Mouse (Mus musculus) forebrain, embryonic 16.5 days (tissue): ENCODE data around the gene Vps54. TPM values are rescaled to one million over a fixed set of nuclear protein-coding genes. Genes with fewer than 3 reads are reported as not detected.
"Not testable (repeated sequence)": the region's sequence is repeated elsewhere in the genome, so short reads cannot be mapped to it uniquely, and the experiment has no call there.

Experiments used
- ATAC-seq: fragments of 200-750 bp; cut with Nextera tagmentation; 2 replicates; pipeline ENCODE4 v1.8.0; 2017; ENCODE audit warnings: mild to moderate bottlenecking, moderate library complexity
- H3K27ac ChIP-seq: fragments of 300-500 bp; sonication (generic); 2 replicates; pipeline ENCODE4 v1.5.1; 2014; ENCODE audit warnings: low read length, control low read depth
- H3K27me3 ChIP-seq: fragments of 300-500 bp; sonication (generic); replicated peaks from 2 replicates; pipeline ENCODE4 v1.6.1; 2014; ENCODE audit warnings: low read length; ENCODE audit not compliant: control insufficient read depth, insufficient read depth
- H3K36me3 ChIP-seq: fragments of 300-500 bp; sonication (generic); 2 replicates; pipeline ENCODE4 v1.6.1; 2014; ENCODE audit not compliant: control insufficient read depth, insufficient read depth
- H3K4me1 ChIP-seq: fragments of 300-500 bp; sonication (generic); replicated peaks from 2 replicates; pipeline ENCODE4 v1.6.1; 2014; ENCODE audit warnings: low read length; ENCODE audit not compliant: control insufficient read depth, insufficient read depth
- H3K4me2 ChIP-seq: fragments of 300-500 bp; sonication (generic); 2 replicates; pipeline ENCODE4 v1.6.1; 2014; ENCODE audit warnings: mild to moderate bottlenecking, low read length, control low read depth
- H3K4me3 ChIP-seq: fragments of 300-500 bp; sonication (generic); replicated peaks from 2 replicates; pipeline ENCODE4 v1.5.1; 2014; ENCODE audit warnings: mild to moderate bottlenecking, low read length, control low read depth
- H3K9ac ChIP-seq: fragments of 300-500 bp; sonication (generic); replicated peaks from 2 replicates; pipeline ENCODE4 v1.6.1; 2014; ENCODE audit warnings: low read depth, low read length, control low read depth
- H3K9me3 ChIP-seq: fragments of 300-500 bp; sonication (generic); 2 replicates; pipeline ENCODE4 v1.6.1; 2016; ENCODE audit warnings: low read length; ENCODE audit not compliant: control insufficient read depth
- WGBS: fragments of 180-500 bp; shearing (Covaris S2); extraction: QIAGEN DNeasy Blood & Tissue Kit; methylation state at CpG from one replicate; pipeline ENCODE4 v1.1.7; 2014; 5-methylcytosine and 5-hydroxymethylcytosine counted together
- polyA plus RNA-seq: library from polyadenylated mRNA; unstranded; fragments of >200 nt; fragmentation: Nextera tagmentation; extraction: Ambion mirVana; gene quantifications from 2 replicates; pipeline ENCODE4 v1.2.1, GENCODE M21; 2015

Gene Vps54
- polyA plus RNA-seq, 1 experiment from 2014 or later: 11.1 TPM

GRCm38 (mm10) chr11:21237474-21238278 is 1.4 kb upstream of the Vps54 start:
- Histone ChIP-seq H3K27ac (no peak overlapping the region), H3K4me1 (peaks cover 13% of the 10 kb centered on the region), H3K4me2 (no peak overlapping the region; the same call in 1 of the 2 replicates), H3K4me3 (no peak overlapping the region), H3K27me3 (no peaks in the 10 kb centered on the region), H3K9ac (no peak overlapping the region), H3K36me3 (no peaks in the 10 kb centered on the region), H3K9me3 (no peaks in the 10 kb centered on the region)
- 96% methylated on average over 2 of the region's 2 CpGs for WGBS
- no peak for ATAC-seq

- H3K4me2 ChIP-seq: peak overlapping the region; percentile 56
- H3K4me3 ChIP-seq: peak overlapping the region; percentile 87
- H3K9me3 ChIP-seq: no peaks in the 10 kb centered on the region
- no peaks in the 10 kb centered on the region for H3K27me3 ChIP-seq
- no peaks in the 10 kb centered on the region for H3K36me3 ChIP-seq
- WGBS: under 1% methylated on average over 55 of the region's 65 CpGs
- ATAC-seq: peak; percentile 93
- peaks cover 13% of the 10 kb centered on the region for H3K4me1 ChIP-seq
- peak overlapping the region; percentile 97 for H3K9ac ChIP-seq
- H3K27ac ChIP-seq: peak overlapping the region; percentile 95
Measured at GRCm38 (mm10) chr11:21238279-21239020, 631 bp upstream of the Vps54 start.

- Histone ChIP-seq H3K36me3 (no peaks in the 10 kb centered on the region), H3K27me3 (no peaks in the 10 kb centered on the region), H3K9me3 (no peaks in the 10 kb centered on the region), H3K4me1 (peaks cover 13% of the 10 kb centered on the region), H3K4me2 (peak overlapping the region; percentile 56), H3K4me3 (peak overlapping the region; percentile 87), H3K9ac (peak overlapping the region; percentile 97), H3K27ac (peak overlapping the region; percentile 95; the same call in 1 of the 2 replicates)
- 12% methylated on average over 7 of the region's 7 CpGs for WGBS
- 0 out of 2 replicates have a peak, but pooled peaks have one; percentile 1 for ATAC-seq
Measured at GRCm38 (mm10) chr11:21239763-21240509, 855 bp downstream of the Vps54 start.

GRCm38 (mm10) chr11:21241351-21241750 is 2.3 kb downstream of the Vps54 start:
- Histone ChIP-seq H3K27ac (no peak overlapping the region), H3K4me3 (no peak overlapping the region), H3K9me3 (no peaks in the 10 kb centered on the region), H3K4me1 (peaks cover 13% of the 10 kb centered on the region), H3K4me2 (no peak overlapping the region), H3K27me3 (no peaks in the 10 kb centered on the region), H3K9ac (no peak overlapping the region), H3K36me3 (no peaks in the 10 kb centered on the region)
- ATAC-seq: no peak
- WGBS: 88% methylated on average over 1 of the region's 1 CpGs

GRCm38 (mm10) chr11:21247203-21247865 is 8.3 kb downstream of the Vps54 start:
- Histone ChIP-seq H3K4me1 (0 out of 2 replicates have a peak, but pooled peaks cover 2% of the 10 kb centered on the region), H3K27ac (no peak overlapping the region), H3K36me3 (no peaks in the 10 kb centered on the region; the same call in 1 of the 2 replicates), H3K4me2 (no peak overlapping the region), H3K9ac (no peak overlapping the region), H3K27me3 (no peaks in the 10 kb centered on the region), H3K4me3 (no peak overlapping the region), H3K9me3 (no peaks in the 10 kb centered on the region)
- ATAC-seq: no peak
- 88% methylated on average over 4 of the region's 4 CpGs for WGBS

- Histone ChIP-seq H3K27me3 (no peaks in the 10 kb centered on the region), H3K36me3 (no peaks in the 10 kb centered on the region; the same call in 1 of the 2 replicates), H3K4me3 (no peak overlapping the region), H3K9ac (no peak overlapping the region), H3K27ac (no peak overlapping the region), H3K9me3 (no peaks in the 10 kb centered on the region), H3K4me1 (no peaks in the 10 kb centered on the region), H3K4me2 (no peak overlapping the region)
- no peak for ATAC-seq
- WGBS: 100% methylated on average over 1 of the region's 1 CpGs
Measured at GRCm38 (mm10) chr11:21247940-21248339, 8.9 kb downstream of the Vps54 start.

DNA sequence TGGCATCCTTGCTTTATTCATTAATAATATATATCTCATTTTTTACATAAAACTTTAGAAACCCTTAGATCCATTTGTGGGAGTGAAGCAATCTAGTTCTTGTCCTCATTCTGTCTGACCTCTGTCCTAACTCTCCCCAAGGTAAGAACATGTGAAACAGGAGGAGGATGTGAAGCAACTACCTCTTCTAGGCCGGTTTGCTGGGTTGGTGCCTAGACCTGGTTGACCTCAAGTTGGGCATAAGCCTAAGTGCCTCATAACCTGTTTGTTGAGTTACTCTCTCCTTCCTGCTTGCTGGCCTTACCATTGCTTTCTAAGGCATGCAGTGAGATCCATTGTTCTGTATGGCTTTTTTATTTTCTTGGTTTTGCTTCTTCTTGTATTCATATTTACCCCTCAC is 11.3 kb downstream of the Vps54 start:
- Histone ChIP-seq H3K27ac (no peak overlapping the region), H3K4me3 (no peak overlapping the region), H3K27me3 (no peaks in the 10 kb centered on the region), H3K4me2 (no peak overlapping the region), H3K9ac (no peak overlapping the region), H3K36me3 (no peaks in the 10 kb centered on the region; the same call in 1 of the 2 replicates), H3K4me1 (no peaks in the 10 kb centered on the region), H3K9me3 (no peaks in the 10 kb centered on the region)
- 100% methylated on average over 1 of the region's 1 CpGs for WGBS
- ATAC-seq: no peak

DNA sequence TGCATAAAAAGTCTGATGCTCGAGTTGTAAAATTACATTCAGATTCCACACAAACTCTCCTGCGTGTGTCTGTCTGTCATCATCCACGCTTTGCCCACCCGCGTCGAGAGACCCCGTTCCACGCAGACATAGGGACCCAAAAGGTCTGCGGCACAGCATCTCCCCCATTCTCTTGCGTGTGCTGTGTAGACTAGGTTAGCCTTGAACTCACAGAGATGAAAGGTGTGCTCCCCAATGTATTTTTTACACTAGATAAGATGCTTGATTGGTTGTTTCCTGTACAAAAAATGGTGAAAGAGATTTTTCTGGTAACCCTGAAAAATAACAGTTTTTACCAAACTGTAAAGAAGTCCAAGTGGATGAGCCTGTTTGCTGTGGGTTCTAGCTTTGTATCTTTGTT is 19.5 kb downstream of the Vps54 start:
- H3K9ac ChIP-seq, H3K27ac ChIP-seq, ATAC-seq, H3K27me3 ChIP-seq, H3K4me2 ChIP-seq, H3K4me1 ChIP-seq, H3K4me3 ChIP-seq, H3K36me3 ChIP-seq, H3K9me3 ChIP-seq: not testable (repeated sequence)
- 98% methylated on average over 10 of the region's 10 CpGs for WGBS
